Mouse (Mus musculus): ENCODE data around the gene Uaca.

The Uaca gene

GRCm38 (mm10) chr9:60819340-60819739, 25.0 kb downstream of the Uaca start:
- CTCF ChIA-PET, result interaction anchor here (0.6 to 2.1 kb wide), 12 partner anchors 9 to 72 kb away, joined by 3 to 8 read pairs (median 4); partner anchors contain the start of gene Uaca (in 3 of the 4)
- POLR2A ChIA-PET, result interaction anchor here in 1 of 4 experiments (1.4 kb wide), 1 partner anchor 10 kb away, joined by 3 read pairs; no protein-coding TSS in a partner anchor

GRCm38 (mm10) chr9:60821501-60821900, 27.2 kb downstream of the Uaca start:
- POLR2A ChIA-PET, result interaction anchor here in 3 of 4 experiments (0.9 to 1.7 kb wide), 5 partner anchors 17 to 45 kb away, joined by 3 to 4 read pairs (median 4); partner anchors contain the start of gene Uaca (in 1 of the 3)
- CTCF ChIA-PET, result interaction anchor here in 2 of 4 experiments (0.8 to 1.8 kb wide), 7 partner anchors 12 to 103 kb away, joined by 3 to 12 read pairs (median 5); partner anchors contain the start of gene Uaca (in 1 of the 2)

GRCm38 (mm10) chr9:60822681-60823080, 28.3 kb downstream of the Uaca start:
- ChIA-PET CTCF (interaction anchor here in 1 of 4 experiments (1.1 kb wide), 1 partner anchor 12 kb away, joined by 7 read pairs; no protein-coding TSS in a partner anchor), POLR2A (interaction anchor here in 1 of 4 experiments (1.5 kb wide), 1 partner anchor 14 kb away, joined by 3 read pairs; no protein-coding TSS in a partner anchor)

GRCm38 (mm10) chr9:60825506-60825905, 31.2 kb downstream of the Uaca start:
- ChIA-PET CTCF (interaction anchor here in 2 of 4 experiments (1.0 to 1.4 kb wide), 2 partner anchors 62 to 110 kb away, joined by 3 read pairs; no protein-coding TSS in a partner anchor), POLR2A (interaction anchor here in 2 of 4 experiments (0.8 to 1.2 kb wide), 2 partner anchors 9 to 10 kb away, joined by 3 to 10 read pairs; no protein-coding TSS in a partner anchor)

GRCm38 (mm10) chr9:60826759-60827158, 32.4 kb downstream of the Uaca start:
- POLR2A ChIA-PET, result interaction anchor here in 1 of 4 experiments (0.6 kb wide), 1 partner anchor 840 kb away, joined by 3 read pairs; no protein-coding TSS in a partner anchor
- CTCF ChIA-PET, result no interaction called here

GRCm38 (mm10) chr9:60828196-60828595, 33.9 kb downstream of the Uaca start:
- ChIA-PET CTCF (interaction anchor here in 2 of 4 experiments (1.1 to 1.2 kb wide), 2 partner anchors 30 kb away, joined by 3 read pairs; no protein-coding TSS in a partner anchor), POLR2A (no interaction called here)

GRCm38 (mm10) chr9:60829610-60830009, 35.3 kb downstream of the Uaca start:
- ChIA-PET CTCF (interaction anchor here in 2 of 4 experiments (1.0 to 1.8 kb wide), 2 partner anchors 10 to 11 kb away, joined by 3 to 4 read pairs; no protein-coding TSS in a partner anchor), POLR2A (interaction anchor here in 2 of 4 experiments (0.5 to 1.1 kb wide), 2 partner anchors 11 to 1172 kb away, joined by 3 read pairs; no protein-coding TSS in a partner anchor)

GRCm38 (mm10) chr9:60830079-60830478, 35.7 kb downstream of the Uaca start:
- POLR2A ChIA-PET, result interaction anchor here in 1 of 4 experiments (0.5 kb wide), 1 partner anchor 1172 kb away, joined by 3 read pairs; no protein-coding TSS in a partner anchor
- CTCF ChIA-PET, result interaction anchor here in 2 of 4 experiments (1.0 to 1.8 kb wide), 2 partner anchors 11 kb away, joined by 3 to 4 read pairs; no protein-coding TSS in a partner anchor

- POLR2A ChIA-PET, result no interaction called here
- CTCF ChIA-PET, result interaction anchor here in 1 of 4 experiments (0.6 kb wide), 1 partner anchor 152 kb away, joined by 6 read pairs; no protein-coding TSS in a partner anchor
Measured at GRCm38 (mm10) chr9:60832233-60832632, 37.9 kb downstream of the Uaca start.

GRCm38 (mm10) chr9:60836151-60836550, 41.8 kb downstream of the Uaca start:
- POLR2A ChIA-PET, result no interaction called here
- CTCF ChIA-PET, result no interaction called here

GRCm38 (mm10) chr9:60837078-60837448, 42.7 kb downstream of the Uaca start:
- POLR2A ChIA-PET, result no interaction called here
- CTCF ChIA-PET, result interaction anchor here in 1 of 4 experiments (1.0 kb wide), 1 partner anchor 14 kb away, joined by 3 read pairs; no protein-coding TSS in a partner anchor

GRCm38 (mm10) chr9:60837449-60838141, 43.3 kb downstream of the Uaca start:
- ChIA-PET CTCF (interaction anchor here in 1 of 4 experiments (1.0 kb wide), 2 partner anchors 14 to 50 kb away, joined by 3 read pairs; no protein-coding TSS in a partner anchor), POLR2A (interaction anchor here in 1 of 4 experiments (0.7 kb wide), 1 partner anchor 1127 kb away, joined by 3 read pairs; no protein-coding TSS in a partner anchor)

GRCm38 (mm10) chr9:60838331-60838872, 44.1 kb downstream of the Uaca start:
- POLR2A ChIA-PET, result interaction anchor here in 1 of 4 experiments (0.7 kb wide), 1 partner anchor 1127 kb away, joined by 3 read pairs; no protein-coding TSS in a partner anchor
- CTCF ChIA-PET, result interaction anchor here in 2 of 4 experiments (0.6 to 1.0 kb wide), 4 partner anchors 15 to 49 kb away, joined by 3 read pairs; no protein-coding TSS in a partner anchor

- ChIA-PET CTCF (no interaction called here), POLR2A (interaction anchor here in 1 of 4 experiments (1.1 to 1.4 kb wide), 2 partner anchors 27 to 54 kb away, joined by 3 read pairs; no protein-coding TSS in a partner anchor)
Measured at GRCm38 (mm10) chr9:60841393-60841792, 47.1 kb downstream of the Uaca start.

GRCm38 (mm10) chr9:60843415-60844076, 49.2 kb downstream of the Uaca start:
- CTCF ChIA-PET, result no interaction called here

GRCm38 (mm10) chr9:60848730-60849129, 54.4 kb downstream of the Uaca start:
- POLR2A ChIA-PET, result interaction anchor here in 1 of 4 experiments (0.8 to 1.0 kb wide), 2 partner anchors 37 to 160 kb away, joined by 3 to 4 read pairs; no protein-coding TSS in a partner anchor
- CTCF ChIA-PET, result no interaction called here

More at GRCm38 (mm10) chr9:60843415-60844076, 49.2 kb downstream of the Uaca start:
- POLR2A ChIA-PET, result no interaction called here

- ChIA-PET POLR2A (no interaction called here), CTCF (interaction anchor here in 1 of 4 experiments (0.9 kb wide), 1 partner anchor 8 kb away, joined by 3 read pairs; no protein-coding TSS in a partner anchor)
Measured at GRCm38 (mm10) chr9:60849986-60850385, 55.6 kb downstream of the Uaca start.

- ChIA-PET POLR2A (interaction anchor here in 1 of 4 experiments (0.5 kb wide), 1 partner anchor 33 kb away, joined by 3 read pairs; no protein-coding TSS in a partner anchor), CTCF (interaction anchor here in 2 of 4 experiments (0.8 to 1.3 kb wide), 4 partner anchors 33 to 612 kb away, joined by 3 read pairs; no protein-coding TSS in a partner anchor)
Measured at GRCm38 (mm10) chr9:60854196-60854595, 59.9 kb downstream of the Uaca start.
